ENCODE assay signal across 9 mouse cellular contexts in genomic region chr16:62506725-62507482, GRCm38 (mm10).
DNase-seq lines count a peak whose midpoint lies in the region; ATAC-seq and TF ChIP-seq lines count a peak whose summit lies in the region.
"Had no signal": no experiment of that assay in that cellular context is flagged by ENCODE, and none has a peak within 500 bp of the region (broad histone marks: within the 10 kb centered on the region; RNA-seq: fewer than 3 reads in every experiment).

No protein-coding gene starts in this region.

- POLR2A ChIA-PET in Patski (lab: Charles Lee), result no interaction called here

- peak; percentile 68 for TF ChIP-seq CTCF in Patski (IDR thresholded peaks at IDR 0.05)

- no peaks in the 10 kb centered on the region for H3K27me3 ChIP-seq in Patski
- H3K27me3 ChIP-seq: neural tube, embryonic 12.5 days had no signal

- intact Hi-C loops in left cerebral cortex, postnatal 25 days (cut with DNase I), result loop anchor here (2.0 to 5.0 kb wide), 4 partner anchors 55 to 266 kb away; no protein-coding TSS in a partner anchor

- peak; percentile 83 for ATAC-seq in Patski

- CTCF ChIA-PET in Patski (lab: Charles Lee), result interaction anchor here (0.6 to 1.1 kb wide), 6 partner anchors 8 to 238 kb away, joined by 3 to 5 read pairs (median 4); no protein-coding TSS in a partner anchor

- in situ Hi-C loops in Patski (cut with MboI; ENCODE audit: low pct_unique_long_range_greater_than_20kb), result loop anchor here (5.0 kb wide), 1 partner anchor 140 kb away; no protein-coding TSS in a partner anchor

- peak; percentile 45 for DNase-seq in embryo, embryonic 10 days (ENCODE audit: low spot score)
- DNase-seq in embryo, embryonic 9.5 days (ENCODE audit: extremely low spot score), result no peak
- DNase-seq in left cerebral cortex, adult 18-20 months (ENCODE audit: low spot score in 2 of 2), result peak; percentile 32 to 34
- DNase-seq in left cerebral cortex, adult 8-10 months (ENCODE audit: low spot score in 2 of 2), result no peak
- DNase-seq in Patski (ENCODE audit: low read depth, low spot score), result no peak
- DNase-seq in left cerebral cortex, postnatal 25 days (ENCODE audit: low spot score in 2 of 2), result peak; percentile 30 to 67
- DNase-seq in B cell, adult 2 months, result no peak
- DNase-seq in gastrocnemius, adult 8-10 months (ENCODE audit: low spot score in 2 of 2), result no peak

Comparison
In these comparisons a context has a peak if more than half of its experiments do, and no peak if none do; other contexts are left out.
1. DNase-seq: peak in embryo, embryonic 10 days (single experiment), left cerebral cortex, adult 18-20 months (2 of 2) and left cerebral cortex, postnatal 25 days (2 of 2); none in embryo, embryonic 9.5 days (single experiment), left cerebral cortex, adult 8-10 months (0 of 2), Patski (single experiment), B cell, adult 2 months (0 of 2) and gastrocnemius, adult 8-10 months (0 of 2).